In genomic region chr13:54571637-54572036, GRCm38 (mm10) we compare ENCODE assay signal across 22 mouse cellular contexts. TPM values are rescaled to one million over a fixed set of nuclear protein-coding genes. Genes with fewer than 3 reads are reported as not detected.
DNase-seq lines count a peak whose midpoint lies in the region; ATAC-seq and TF ChIP-seq lines count a peak whose summit lies in the region.
"Had no signal": no experiment of that assay in that cellular context is flagged by ENCODE, and none has a peak within 500 bp of the region (broad histone marks: within the 10 kb centered on the region; RNA-seq: fewer than 3 reads in every experiment).

No protein-coding gene starts in this region.

- H3K4me2 ChIP-seq in forebrain, postnatal 0 days (ENCODE audit: low read depth), result no peak overlapping the region
- H3K4me2 ChIP-seq in forebrain, embryonic 15.5 days (replicated peaks), result no peak overlapping the region
- H3K4me2 ChIP-seq in midbrain, postnatal 0 days (ENCODE audit: low read depth, low read length, poor library complexity, severe bottlenecking), result no peak overlapping the region
- H3K4me2 ChIP-seq: embryonic facial prominence, embryonic 15.5 days; hindbrain, embryonic 14.5 days; midbrain, embryonic 11.5 days; neural tube, embryonic 13.5 days; stomach, embryonic 15.5 days had no signal

- TF ChIP-seq CTCF in forebrain, postnatal 0 days (IDR thresholded peaks at IDR 0.05; ENCODE audit: low read depth), result no peak
- no peak for TF ChIP-seq CTCF in midbrain, postnatal 0 days (IDR thresholded peaks at IDR 0.05)

- no peaks in the 10 kb centered on the region for H3K36me3 ChIP-seq in forebrain, postnatal 0 days (ENCODE audit: insufficient read depth)
- H3K36me3 ChIP-seq in forebrain, embryonic 15.5 days, result no peaks in the 10 kb centered on the region
- H3K36me3 ChIP-seq in midbrain, postnatal 0 days (ENCODE audit: insufficient read depth, low read length), result no peaks in the 10 kb centered on the region
- H3K36me3 ChIP-seq in midbrain, embryonic 10.5 days, result peaks cover 4% of the 10 kb centered on the region
- H3K36me3 ChIP-seq: stomach, embryonic 15.5 days had no signal

- WGBS in forebrain, postnatal 0 days, result 18% methylated on average over 2 of the region's 2 CpGs
- WGBS in forebrain, embryonic 15.5 days, result 12% methylated on average over 2 of the region's 2 CpGs
- WGBS in midbrain, postnatal 0 days, result 25% methylated on average over 2 of the region's 2 CpGs
- WGBS in midbrain, embryonic 10.5 days, result 33% methylated on average over 2 of the region's 2 CpGs

- no peak for ATAC-seq in forebrain, postnatal 0 days
- ATAC-seq in forebrain, embryonic 15.5 days (replicated peaks), result no peak
- no peak for ATAC-seq in midbrain, postnatal 0 days (ENCODE audit: low FRiP score)
- ATAC-seq: intestine, postnatal 0 days; liver, postnatal 0 days had no signal

- peak; percentile 70 to 87 for DNase-seq in adrenal gland, adult (ENCODE audit: inconsistent age in 2 of 2, low spot score in 1 of 2)
- DNase-seq in adrenal gland, adult 18-20 months (ENCODE audit: low spot score in 2 of 2), result no peak
- peak; percentile 39 for DNase-seq in forebrain, postnatal 0 days
- peak; percentile 65 for DNase-seq in midbrain, postnatal 0 days (ENCODE audit: low spot score)
- DNase-seq in midbrain, embryonic 10.5 days (ENCODE audit: low spot score), result no peak
- peak; percentile 25 for DNase-seq in induced T-regulatory cell, adult 2 months (ENCODE audit: low read depth)
- DNase-seq in kidney, postnatal 14 days, result no peak
- DNase-seq: cerebellum, adult 8-10 months; gastrocnemius, postnatal 10 days; heart, adult 11 months; heart, postnatal 36 days; liver, postnatal 0 days; lung, postnatal 4 days; right cerebral cortex, postnatal 25 days; thymus, adult 2 months had no signal

- no peaks in the 10 kb centered on the region for H3K9me3 ChIP-seq in forebrain, postnatal 0 days (ENCODE audit: low read length)
- no peaks in the 10 kb centered on the region for H3K9me3 ChIP-seq in forebrain, embryonic 15.5 days
- no peaks in the 10 kb centered on the region for H3K9me3 ChIP-seq in midbrain, postnatal 0 days (ENCODE audit: low read length)
- H3K9me3 ChIP-seq in midbrain, embryonic 10.5 days (replicated peaks), result no peaks in the 10 kb centered on the region
- H3K9me3 ChIP-seq: embryonic facial prominence, embryonic 15.5 days; neural tube, embryonic 13.5 days; stomach, embryonic 15.5 days had no signal

- H3K4me3 ChIP-seq in forebrain, postnatal 0 days (ENCODE audit: low read depth, low read length), result no peak overlapping the region
- H3K4me3 ChIP-seq in forebrain, embryonic 15.5 days, result no peak overlapping the region
- H3K4me3 ChIP-seq in midbrain, postnatal 0 days (ENCODE audit: low read depth, low read length), result no peak overlapping the region
- H3K4me3 ChIP-seq in midbrain, embryonic 10.5 days, result no peak overlapping the region
- H3K4me3 ChIP-seq: embryonic facial prominence, embryonic 15.5 days; neural tube, embryonic 13.5 days; stomach, embryonic 15.5 days had no signal

- peaks cover 11% of the 10 kb centered on the region; the same call in 1 of the 2 replicates for H3K4me1 ChIP-seq in forebrain, postnatal 0 days (ENCODE audit: insufficient read depth)
- peaks cover 17% of the 10 kb centered on the region for H3K4me1 ChIP-seq in forebrain, embryonic 15.5 days
- H3K4me1 ChIP-seq in midbrain, postnatal 0 days (ENCODE audit: insufficient read depth, low read length), result peaks cover 8% of the 10 kb centered on the region; the same call in 1 of the 2 replicates
- H3K4me1 ChIP-seq in midbrain, embryonic 10.5 days, result peaks cover 30% of the 10 kb centered on the region

- H3K9ac ChIP-seq in forebrain, postnatal 0 days, result no peak overlapping the region
- H3K9ac ChIP-seq in forebrain, embryonic 15.5 days (replicated peaks), result no peak overlapping the region
- no peak overlapping the region for H3K9ac ChIP-seq in midbrain, postnatal 0 days (replicated peaks; ENCODE audit: low read length, poor library complexity, severe bottlenecking)
- H3K9ac ChIP-seq: embryonic facial prominence, embryonic 15.5 days; hindbrain, embryonic 14.5 days; liver, postnatal 0 days; neural tube, embryonic 13.5 days; stomach, embryonic 15.5 days had no signal

- no peaks in the 10 kb centered on the region for H3K27me3 ChIP-seq in forebrain, postnatal 0 days (ENCODE audit: insufficient read depth, low read length)
- H3K27me3 ChIP-seq in forebrain, embryonic 15.5 days, result no peaks in the 10 kb centered on the region; the same call in 1 of the 2 replicates
- no peaks in the 10 kb centered on the region for H3K27me3 ChIP-seq in midbrain, postnatal 0 days (ENCODE audit: insufficient read depth, low read length)
- H3K27me3 ChIP-seq in midbrain, embryonic 10.5 days (ENCODE audit: low read depth, poor library complexity, severe bottlenecking), result peaks cover 19% of the 10 kb centered on the region
- H3K27me3 ChIP-seq: embryonic facial prominence, embryonic 15.5 days; stomach, embryonic 15.5 days had no signal

- no peak overlapping the region for H3K27ac ChIP-seq in forebrain, postnatal 0 days (ENCODE audit: low read depth, low read length)
- no peak overlapping the region for H3K27ac ChIP-seq in forebrain, embryonic 15.5 days (replicated peaks)
- H3K27ac ChIP-seq in midbrain, postnatal 0 days (ENCODE audit: low read depth, low read length), result no peak overlapping the region
- no peak overlapping the region for H3K27ac ChIP-seq in midbrain, embryonic 10.5 days (replicated peaks)
- H3K27ac ChIP-seq: embryonic facial prominence, embryonic 15.5 days; hindbrain, embryonic 14.5 days; neural tube, embryonic 13.5 days; stomach, embryonic 15.5 days had no signal

RNA-seq across cellular contexts. Expression of gene Arl10, which starts 3.2 kb away (rescaled TPM):
- total RNA-seq in adrenal gland, adult 18-20 months (2021), result 10 to 100 TPM; 40.6 to 45.2 TPM
- total RNA-seq in forebrain, postnatal 0 days (2014; rRNA removed), result 123 and 163 TPM in 2 replicates
- 58.3 and 69.5 TPM in 2 replicates for polyA plus RNA-seq in forebrain, postnatal 0 days (2015; fragmentation: Nextera tagmentation; extraction: Ambion mirVana)
- polyA plus RNA-seq in forebrain, embryonic 15.5 days (2015; fragmentation: Nextera tagmentation; extraction: Ambion mirVana), result 81.8 and 87.6 TPM in 2 replicates
- total RNA-seq in midbrain, postnatal 0 days (2014; rRNA removed), result 161 and 171 TPM in 2 replicates
- polyA plus RNA-seq in midbrain, postnatal 0 days (2015; fragmentation: Nextera tagmentation; extraction: Ambion mirVana), result 79.2 and 80.2 TPM in 2 replicates
- polyA plus RNA-seq in midbrain, embryonic 10.5 days (2016; fragmentation: Nextera tagmentation; extraction: Ambion mirVana), result 28.6 and 29.7 TPM in 2 replicates

RNA-seq across cellular contexts. Expression of gene 4833439L19Rik, which starts 6.4 kb away (rescaled TPM):
- total RNA-seq in adrenal gland, adult 18-20 months (2021), result 100 to 1,000 TPM; 177 to 178 TPM
- total RNA-seq in forebrain, postnatal 0 days (2014; rRNA removed), result 184 and 216 TPM in 2 replicates
- polyA plus RNA-seq in forebrain, postnatal 0 days (2015; fragmentation: Nextera tagmentation; extraction: Ambion mirVana), result 235 and 263 TPM in 2 replicates
- 287 and 293 TPM in 2 replicates for polyA plus RNA-seq in forebrain, embryonic 15.5 days (2015; fragmentation: Nextera tagmentation; extraction: Ambion mirVana)
- 205 and 230 TPM in 2 replicates for total RNA-seq in midbrain, postnatal 0 days (2014; rRNA removed)
- polyA plus RNA-seq in midbrain, postnatal 0 days (2015; fragmentation: Nextera tagmentation; extraction: Ambion mirVana), result 240 and 248 TPM in 2 replicates
- polyA plus RNA-seq in midbrain, embryonic 10.5 days (2016; fragmentation: Nextera tagmentation; extraction: Ambion mirVana), result 215 and 266 TPM in 2 replicates

RNA-seq across cellular contexts. Expression of gene Nop16, which starts 18.3 kb away (rescaled TPM):
- total RNA-seq in adrenal gland, adult 18-20 months (2021), result 10 to 100 TPM; 59.7 to 69.7 TPM
- total RNA-seq in forebrain, postnatal 0 days (2014; rRNA removed), result 37.5 and 44.6 TPM in 2 replicates
- polyA plus RNA-seq in forebrain, postnatal 0 days (2015; fragmentation: Nextera tagmentation; extraction: Ambion mirVana), result 58.0 and 64.6 TPM in 2 replicates
- polyA plus RNA-seq in forebrain, embryonic 15.5 days (2015; fragmentation: Nextera tagmentation; extraction: Ambion mirVana), result 57.8 and 61.8 TPM in 2 replicates
- total RNA-seq in midbrain, postnatal 0 days (2014; rRNA removed), result 26.7 TPM in 2 replicates
- 53.8 and 54.1 TPM in 2 replicates for polyA plus RNA-seq in midbrain, postnatal 0 days (2015; fragmentation: Nextera tagmentation; extraction: Ambion mirVana)
- polyA plus RNA-seq in midbrain, embryonic 10.5 days (2016; fragmentation: Nextera tagmentation; extraction: Ambion mirVana), result 89.7 and 105 TPM in 2 replicates

RNA-seq across cellular contexts. Expression of gene Higd2a, which starts 18.4 kb away (rescaled TPM):
- 100 to 1,000 TPM; 222 to 239 TPM for total RNA-seq in adrenal gland, adult 18-20 months (2021)
- total RNA-seq in forebrain, postnatal 0 days (2014; rRNA removed), result 110 and 148 TPM in 2 replicates
- polyA plus RNA-seq in forebrain, postnatal 0 days (2015; fragmentation: Nextera tagmentation; extraction: Ambion mirVana), result 326 and 343 TPM in 2 replicates
- 211 and 216 TPM in 2 replicates for polyA plus RNA-seq in forebrain, embryonic 15.5 days (2015; fragmentation: Nextera tagmentation; extraction: Ambion mirVana)
- total RNA-seq in midbrain, postnatal 0 days (2014; rRNA removed), result 110 and 203 TPM in 2 replicates
- polyA plus RNA-seq in midbrain, postnatal 0 days (2015; fragmentation: Nextera tagmentation; extraction: Ambion mirVana), result 327 and 330 TPM in 2 replicates
- polyA plus RNA-seq in midbrain, embryonic 10.5 days (2016; fragmentation: Nextera tagmentation; extraction: Ambion mirVana), result 155 and 156 TPM in 2 replicates

RNA-seq across cellular contexts. Expression of gene Cltb, which starts 39.5 kb away (rescaled TPM):
- total RNA-seq in adrenal gland, adult 18-20 months (2021), result 100 to 1,000 TPM in 1 of 2 experiments, 10 to 100 TPM in 1; 78.8 to 149 TPM
- total RNA-seq in forebrain, postnatal 0 days (2014; rRNA removed), result 224 and 233 TPM in 2 replicates
- polyA plus RNA-seq in forebrain, postnatal 0 days (2015; fragmentation: Nextera tagmentation; extraction: Ambion mirVana), result 278 and 284 TPM in 2 replicates
- 119 and 125 TPM in 2 replicates for polyA plus RNA-seq in forebrain, embryonic 15.5 days (2015; fragmentation: Nextera tagmentation; extraction: Ambion mirVana)
- total RNA-seq in midbrain, postnatal 0 days (2014; rRNA removed), result 243 and 256 TPM in 2 replicates
- polyA plus RNA-seq in midbrain, postnatal 0 days (2015; fragmentation: Nextera tagmentation; extraction: Ambion mirVana), result 326 and 328 TPM in 2 replicates
- polyA plus RNA-seq in midbrain, embryonic 10.5 days (2016; fragmentation: Nextera tagmentation; extraction: Ambion mirVana), result 18.7 and 24.3 TPM in 2 replicates

Comparison
In these comparisons a context has a peak if more than half of its experiments do, and no peak if none do; other contexts are left out.
1. DNase-seq: peak in adrenal gland, adult (2 of 2), forebrain, postnatal 0 days (single experiment), midbrain, postnatal 0 days (single experiment) and induced T-regulatory cell, adult 2 months (single experiment); none in adrenal gland, adult 18-20 months (0 of 2), midbrain, embryonic 10.5 days (single experiment) and kidney, postnatal 14 days (single experiment).